Mouse (Mus musculus): ENCODE measurements around the gene Uhmk1. TPM values are rescaled to one million over a fixed set of nuclear protein-coding genes. Genes with fewer than 3 reads are reported as not detected.

Gene Uhmk1
- polyA plus RNA-seq, 1 experiment from 2014 or later, result 10.0 TPM

DNA sequence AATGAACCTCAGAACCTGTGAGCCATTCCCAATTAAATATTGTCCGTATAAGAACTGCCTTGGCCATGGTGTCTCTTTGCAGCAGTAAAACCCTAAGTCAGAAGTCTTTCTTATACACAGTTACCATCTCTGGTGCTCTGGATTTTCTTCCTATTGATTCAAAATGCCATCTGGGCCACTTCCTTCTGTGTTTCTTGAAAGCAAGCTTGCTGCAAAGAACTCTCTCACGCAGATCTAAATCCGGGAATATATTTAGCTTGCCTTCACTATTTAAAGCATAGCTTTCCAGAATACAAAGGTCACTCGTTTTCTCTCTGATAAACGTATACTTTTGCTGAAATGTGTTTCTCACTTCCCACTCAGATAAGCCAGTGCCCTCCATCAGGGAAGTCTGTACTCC lies 28.7 kb downstream of the Uhmk1 start:
- no peak overlapping the region for H3K9ac ChIP-seq (replicated peaks; ENCODE audit: low read depth, low read length)
- ATAC-seq (ENCODE audit: insufficient number of reproducible peaks, insufficient read depth, low FRiP score, low read depth), result no peak
- no peaks in the 10 kb centered on the region for H3K4me1 ChIP-seq (ENCODE audit: control insufficient read depth, insufficient read depth, low read length)
- H3K9me3 ChIP-seq (ENCODE audit: control insufficient read depth, low read depth, low read length), result no peaks in the 10 kb centered on the region
- WGBS, result 77% methylated on average over 5 of the region's 5 CpGs
- H3K36me3 ChIP-seq (ENCODE audit: control insufficient read depth, insufficient read depth, low read length), result no peaks in the 10 kb centered on the region; the same call in 1 of the 2 replicates
- no peak overlapping the region for H3K27ac ChIP-seq (ENCODE audit: low read length)
- no peak overlapping the region for H3K4me3 ChIP-seq (ENCODE audit: low read depth, low read length)
- no peaks in the 10 kb centered on the region for H3K27me3 ChIP-seq (ENCODE audit: control insufficient read depth, insufficient read depth, low read length)
- no peak overlapping the region for H3K4me2 ChIP-seq (replicated peaks; ENCODE audit: low read depth, low read length)

DNA sequence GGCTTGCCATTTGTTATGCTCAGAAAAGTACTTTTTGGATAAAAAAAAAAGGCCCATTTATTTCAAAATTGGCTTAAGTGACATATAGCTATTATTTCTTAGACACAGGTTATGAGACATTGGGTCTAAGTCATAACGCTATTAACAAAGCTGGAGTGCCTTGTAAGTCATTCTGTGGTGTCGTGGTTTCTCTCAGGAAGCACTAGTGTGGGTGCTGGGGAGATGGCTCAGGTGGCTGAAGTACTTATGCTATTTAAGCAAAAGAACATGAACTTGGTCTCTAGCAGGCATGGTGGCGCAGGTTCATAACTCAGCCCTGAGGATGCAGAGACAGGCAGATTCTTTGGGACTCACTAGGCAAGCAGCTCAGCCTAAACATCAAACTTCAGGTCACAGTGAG lies 30.1 kb downstream of the Uhmk1 start:
- Histone ChIP-seq H3K4me2 (replicated peaks; ENCODE audit: low read depth, low read length) (no peak overlapping the region), H3K27me3 (ENCODE audit: control insufficient read depth, insufficient read depth, low read length) (no peaks in the 10 kb centered on the region), H3K4me3 (ENCODE audit: low read depth, low read length) (no peak overlapping the region), H3K4me1 (ENCODE audit: control insufficient read depth, insufficient read depth, low read length) (no peaks in the 10 kb centered on the region), H3K27ac (ENCODE audit: low read length) (no peak overlapping the region), H3K9me3 (ENCODE audit: control insufficient read depth, low read depth, low read length) (no peaks in the 10 kb centered on the region), H3K9ac (replicated peaks; ENCODE audit: low read depth, low read length) (no peak overlapping the region), H3K36me3 (ENCODE audit: control insufficient read depth, insufficient read depth, low read length) (no peaks in the 10 kb centered on the region)
- WGBS, result 84% methylated on average over 3 of the region's 3 CpGs
- ATAC-seq (ENCODE audit: insufficient number of reproducible peaks, insufficient read depth, low FRiP score, low read depth), result no peak

DNA sequence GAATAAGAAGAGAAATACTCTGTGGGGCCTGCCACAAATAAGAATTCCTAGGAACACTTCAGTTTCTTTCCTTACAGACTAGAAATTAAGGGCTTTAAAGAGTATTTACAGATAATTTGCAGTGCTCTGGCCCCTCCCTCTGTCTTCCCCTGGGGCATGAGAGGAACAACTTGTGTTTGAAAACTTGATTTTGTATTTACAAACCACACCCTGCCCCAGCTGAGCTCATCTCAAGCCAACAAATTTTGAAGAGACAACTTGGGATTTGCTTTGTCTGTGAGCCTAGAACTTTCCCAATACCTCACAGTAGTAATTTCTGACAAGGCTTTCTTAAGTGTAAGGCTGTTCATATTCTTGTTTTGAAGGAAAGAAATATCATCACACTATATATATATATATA lies 32.5 kb downstream of the Uhmk1 start:
- ATAC-seq (ENCODE audit: insufficient number of reproducible peaks, insufficient read depth, low FRiP score, low read depth), result no peak
- H3K9ac ChIP-seq (replicated peaks; ENCODE audit: low read depth, low read length), result no peak overlapping the region
- H3K36me3 ChIP-seq (ENCODE audit: control insufficient read depth, insufficient read depth, low read length), result no peaks in the 10 kb centered on the region
- H3K9me3 ChIP-seq (ENCODE audit: control insufficient read depth, low read depth, low read length), result no peaks in the 10 kb centered on the region
- no peaks in the 10 kb centered on the region for H3K27me3 ChIP-seq (ENCODE audit: control insufficient read depth, insufficient read depth, low read length)
- H3K4me2 ChIP-seq (replicated peaks; ENCODE audit: low read depth, low read length), result no peak overlapping the region
- H3K27ac ChIP-seq (ENCODE audit: low read length), result no peak overlapping the region
- H3K4me1 ChIP-seq (ENCODE audit: control insufficient read depth, insufficient read depth, low read length), result no peaks in the 10 kb centered on the region
- no peak overlapping the region for H3K4me3 ChIP-seq (ENCODE audit: low read depth, low read length)

DNA sequence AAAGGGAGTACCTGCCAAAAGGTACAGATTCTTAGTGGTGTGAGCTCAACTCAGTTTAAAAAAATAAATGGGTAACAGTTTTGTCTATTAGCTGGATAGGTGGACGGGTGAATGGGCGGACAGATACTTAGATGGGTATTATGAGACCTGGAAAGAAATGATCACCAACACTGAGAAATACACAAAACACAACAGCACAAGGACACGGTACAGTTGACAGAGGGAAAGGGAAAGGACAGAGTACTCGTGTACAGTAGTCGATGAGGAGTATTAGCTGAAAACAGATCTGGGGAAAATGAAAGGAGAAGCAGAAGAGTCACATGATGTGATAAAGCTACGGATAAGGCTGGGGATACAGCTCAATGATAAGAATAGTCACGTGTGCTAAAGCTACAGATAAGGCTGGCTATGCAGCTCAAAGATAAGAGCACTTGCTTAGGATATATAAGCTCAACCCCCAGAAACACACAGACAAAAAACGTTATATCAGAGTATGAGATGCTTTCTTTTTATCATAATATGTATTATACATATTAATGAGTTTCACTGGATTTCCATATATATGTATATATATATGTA lies 38.4 kb downstream of the Uhmk1 start:
- no peaks in the 10 kb centered on the region for H3K27me3 ChIP-seq (ENCODE audit: control insufficient read depth, insufficient read depth, low read length)
- H3K4me2 ChIP-seq (replicated peaks; ENCODE audit: low read depth, low read length), result no peak overlapping the region
- no peak for ATAC-seq (ENCODE audit: insufficient number of reproducible peaks, insufficient read depth, low FRiP score, low read depth)
- WGBS, result 78% methylated on average over 8 of the region's 8 CpGs
- peaks cover 11% of the 10 kb centered on the region; the same call in 1 of the 2 replicates for H3K4me1 ChIP-seq (ENCODE audit: control insufficient read depth, insufficient read depth, low read length)
- H3K4me3 ChIP-seq (ENCODE audit: low read depth, low read length), result no peak overlapping the region
- no peaks in the 10 kb centered on the region for H3K36me3 ChIP-seq (ENCODE audit: control insufficient read depth, insufficient read depth, low read length)
- no peak overlapping the region for H3K9ac ChIP-seq (replicated peaks; ENCODE audit: low read depth, low read length)
- no peak overlapping the region for H3K27ac ChIP-seq (ENCODE audit: low read length)
- no peaks in the 10 kb centered on the region for H3K9me3 ChIP-seq (ENCODE audit: control insufficient read depth, low read depth, low read length)

DNA sequence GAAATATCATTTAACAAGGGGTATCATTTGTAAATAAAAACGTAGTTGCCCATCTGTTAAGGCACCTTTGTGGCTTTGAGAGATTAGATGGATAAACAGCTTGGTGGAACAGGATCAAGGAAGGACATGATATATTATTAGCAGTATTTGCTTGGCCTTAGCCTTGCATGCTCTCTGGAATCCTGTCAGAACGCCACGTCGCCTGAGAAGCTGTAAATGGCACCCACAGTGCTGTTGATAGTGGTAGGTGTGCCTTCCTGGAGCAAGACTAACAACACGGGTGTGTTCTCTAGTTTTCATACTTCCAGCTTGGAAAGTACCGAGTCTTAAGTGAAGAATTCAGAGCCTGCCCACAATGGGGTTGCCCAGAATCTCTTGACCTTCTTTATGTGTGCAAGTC lies 39.3 kb downstream of the Uhmk1 start:
- Histone ChIP-seq H3K9ac (replicated peaks; ENCODE audit: low read depth, low read length) (no peak overlapping the region), H3K9me3 (ENCODE audit: control insufficient read depth, low read depth, low read length) (no peaks in the 10 kb centered on the region), H3K27me3 (ENCODE audit: control insufficient read depth, insufficient read depth, low read length) (no peaks in the 10 kb centered on the region), H3K4me3 (ENCODE audit: low read depth, low read length) (no peak overlapping the region), H3K36me3 (ENCODE audit: control insufficient read depth, insufficient read depth, low read length) (no peaks in the 10 kb centered on the region), H3K4me2 (replicated peaks; ENCODE audit: low read depth, low read length) (peak overlapping the region; percentile 66; the same call in 1 of the 2 replicates), H3K4me1 (ENCODE audit: control insufficient read depth, insufficient read depth, low read length) (peaks cover 11% of the 10 kb centered on the region; the same call in 1 of the 2 replicates), H3K27ac (ENCODE audit: low read length) (no peak overlapping the region)
- ATAC-seq (ENCODE audit: insufficient number of reproducible peaks, insufficient read depth, low FRiP score, low read depth), result no peak
- 41% methylated on average over 6 of the region's 6 CpGs for WGBS

DNA sequence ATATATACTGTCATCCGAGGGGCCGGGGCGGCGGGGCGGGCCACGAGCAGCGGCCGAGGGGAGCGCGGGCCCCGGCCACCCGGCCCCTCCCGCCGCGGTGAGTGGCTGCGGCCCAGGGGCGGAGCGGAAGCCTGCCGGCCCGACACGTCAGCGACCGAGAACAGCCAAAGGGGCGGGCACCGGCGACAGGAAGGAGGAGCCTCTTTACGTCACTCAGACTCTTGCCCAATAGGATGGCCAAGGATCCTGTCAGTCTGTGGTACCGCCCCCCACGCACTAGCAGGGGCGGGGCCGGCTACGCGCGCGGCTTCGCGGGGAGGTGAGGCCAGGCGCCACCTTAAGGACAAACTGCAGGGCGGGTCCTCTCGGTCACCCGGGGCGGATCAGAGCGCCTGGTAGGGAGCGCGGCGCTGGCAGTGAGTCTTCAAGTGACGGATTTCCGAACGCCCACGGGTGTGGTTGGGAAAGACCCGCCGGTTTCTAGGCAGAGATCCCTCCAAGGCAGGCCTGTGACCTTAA lies 40.3 kb downstream of the Uhmk1 start, which contains the start of gene Uap1:
TSS of gene Uap1 (minus strand) at position 144 of the 519 bp plus-strand sequence.
- peak within 1 kb of the TSS; percentile 90 for H3K27ac ChIP-seq (ENCODE audit: low read length)
- under 1% methylated on average over 52 of the region's 52 CpGs for WGBS
- H3K9me3 ChIP-seq (ENCODE audit: control insufficient read depth, low read depth, low read length), result no peaks in the 10 kb centered on the region
- no peaks in the 10 kb centered on the region for H3K27me3 ChIP-seq (ENCODE audit: control insufficient read depth, insufficient read depth, low read length)
- peak within 1 kb of the TSS; percentile 66 for H3K4me2 ChIP-seq (replicated peaks; ENCODE audit: low read depth, low read length)
- peak; percentile 98 for ATAC-seq (ENCODE audit: insufficient number of reproducible peaks, insufficient read depth, low FRiP score, low read depth)
- H3K4me1 ChIP-seq (ENCODE audit: control insufficient read depth, insufficient read depth, low read length), result peaks cover 11% of the 10 kb centered on the region; the same call in 1 of the 2 replicates
- H3K36me3 ChIP-seq (ENCODE audit: control insufficient read depth, insufficient read depth, low read length), result no peaks in the 10 kb centered on the region
- peak within 1 kb of the TSS; percentile 69 for H3K4me3 ChIP-seq (ENCODE audit: low read depth, low read length)
- H3K9ac ChIP-seq (replicated peaks; ENCODE audit: low read depth, low read length), result peak within 1 kb of the TSS; percentile 67

DNA sequence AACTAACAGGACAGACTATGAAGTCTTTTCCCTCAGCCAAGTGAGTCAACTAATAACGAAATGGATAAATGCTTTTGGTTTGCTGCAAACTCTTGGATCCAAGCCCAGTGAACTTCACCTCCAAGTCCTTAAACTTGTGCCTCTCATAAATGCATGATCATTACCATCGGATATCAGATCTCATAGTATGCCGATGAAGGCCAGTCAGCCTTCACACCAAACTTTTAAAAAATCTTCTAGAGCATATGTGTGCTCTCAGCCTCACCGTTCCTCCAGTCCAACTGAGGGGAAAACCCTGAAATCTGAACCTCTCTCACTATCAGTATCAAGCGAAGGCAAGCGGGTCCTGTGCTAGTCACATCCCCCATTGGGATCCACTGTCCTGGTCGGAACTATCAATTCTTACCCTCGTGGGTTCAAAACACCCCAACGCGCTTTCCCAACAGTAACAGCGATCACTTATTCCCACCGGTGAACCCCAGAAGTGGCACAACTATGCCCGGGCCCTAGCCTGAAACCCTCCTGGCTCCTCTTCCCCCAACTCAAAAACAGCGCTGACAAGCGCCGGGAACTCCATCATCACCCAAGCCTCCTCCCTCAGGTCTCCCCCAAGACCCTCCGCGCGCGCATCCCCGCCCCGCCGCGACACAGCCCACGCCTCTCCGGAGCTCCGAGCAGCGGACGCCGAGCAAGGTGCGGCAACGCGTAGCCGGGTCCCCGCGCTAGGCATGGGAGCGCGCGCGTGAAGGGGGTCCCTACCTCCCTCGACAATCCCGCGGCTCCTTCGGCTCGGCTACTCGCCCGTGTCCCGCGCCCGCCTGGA lies 41.0 kb downstream of the Uhmk1 start:
- peak; percentile 76 for ATAC-seq (ENCODE audit: insufficient number of reproducible peaks, insufficient read depth, low FRiP score, low read depth)
- H3K9me3 ChIP-seq (ENCODE audit: control insufficient read depth, low read depth, low read length), result no peaks in the 10 kb centered on the region

DNA sequence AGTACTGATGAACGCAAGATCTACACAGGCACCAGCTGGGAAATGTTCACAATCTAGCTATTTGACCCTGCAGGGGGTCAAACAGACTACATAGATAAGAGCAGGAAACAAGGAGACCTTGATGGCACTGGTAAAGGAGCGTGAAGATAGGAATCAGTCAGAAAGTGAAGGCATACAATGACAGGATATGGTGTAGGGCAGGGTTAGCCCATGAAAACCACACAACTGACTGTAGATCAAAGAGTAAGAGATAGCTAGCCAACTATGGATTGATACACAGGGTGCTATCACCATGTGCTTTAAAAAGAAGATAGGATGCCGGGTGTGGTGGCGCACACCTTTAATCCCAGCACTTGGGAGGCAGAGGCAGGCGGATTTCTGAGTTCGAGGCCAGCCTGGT lies 47.4 kb downstream of the Uhmk1 start:
- H3K9me3 ChIP-seq (ENCODE audit: control insufficient read depth, low read depth, low read length), result no peaks in the 10 kb centered on the region
- H3K4me3 ChIP-seq (ENCODE audit: low read depth, low read length), result no peak overlapping the region
- H3K9ac ChIP-seq (replicated peaks; ENCODE audit: low read depth, low read length), result no peak overlapping the region
- 0 out of 2 replicates have a peak, but pooled peaks cover 5% of the 10 kb centered on the region for H3K4me1 ChIP-seq (ENCODE audit: control insufficient read depth, insufficient read depth, low read length)
- no peak overlapping the region for H3K27ac ChIP-seq (ENCODE audit: low read length)
- ATAC-seq (ENCODE audit: insufficient number of reproducible peaks, insufficient read depth, low FRiP score, low read depth), result no peak
- H3K27me3 ChIP-seq (ENCODE audit: control insufficient read depth, insufficient read depth, low read length), result no peaks in the 10 kb centered on the region
- H3K36me3 ChIP-seq (ENCODE audit: control insufficient read depth, insufficient read depth, low read length), result peaks cover 8% of the 10 kb centered on the region; the same call in 1 of the 2 replicates
- no peak overlapping the region for H3K4me2 ChIP-seq (replicated peaks; ENCODE audit: low read depth, low read length)
- WGBS, result 86% methylated on average over 5 of the region's 6 CpGs

More for the DNA sequence above, 41.0 kb downstream of the Uhmk1 start:
- Histone ChIP-seq H3K4me3 (ENCODE audit: low read depth, low read length) (peak overlapping the region; percentile 69), H3K27me3 (ENCODE audit: control insufficient read depth, insufficient read depth, low read length) (no peaks in the 10 kb centered on the region), H3K27ac (ENCODE audit: low read length) (peak overlapping the region; percentile 90), H3K36me3 (ENCODE audit: control insufficient read depth, insufficient read depth, low read length) (no peaks in the 10 kb centered on the region), H3K9ac (replicated peaks; ENCODE audit: low read depth, low read length) (peak overlapping the region; percentile 67), H3K4me2 (replicated peaks; ENCODE audit: low read depth, low read length) (peak overlapping the region; percentile 66), H3K4me1 (ENCODE audit: control insufficient read depth, insufficient read depth, low read length) (peaks cover 11% of the 10 kb centered on the region; the same call in 1 of the 2 replicates)
- under 1% methylated on average over 50 of the region's 50 CpGs for WGBS

All from stomach, embryonic 14.5 days (tissue).